Mouse (Mus musculus): ENCODE measurements around the gene Ttc9b.
"Not testable (repeated sequence)": the region's sequence is repeated elsewhere in the genome, so short reads cannot be mapped to it uniquely, and the experiment has no call there.

Gene Ttc9b

GRCm38 (mm10) chr7:27653681-27654437 lies at the start of gene Ttc9b:
Gene Ttc9b, plus strand, starts transcription at chr7:27653915.
- peak; percentile 61 for DNase-seq (ENCODE audit: low spot score)

- no peak for DNase-seq (ENCODE audit: low spot score)
Measured at GRCm38 (mm10) chr7:27604661-27605348, 48.9 kb upstream of the Ttc9b start.

GRCm38 (mm10) chr7:27605499-27606285 lies 48.0 kb upstream of the Ttc9b start:
- DNase-seq (ENCODE audit: low spot score) = peak; percentile 48

GRCm38 (mm10) chr7:27606481-27607254 lies 47.0 kb upstream of the Ttc9b start:
- DNase-seq (ENCODE audit: low spot score) = no peak

- DNase-seq (ENCODE audit: low spot score) = peak; percentile 59
Measured at GRCm38 (mm10) chr7:27607580-27607979, 46.1 kb upstream of the Ttc9b start.

- no peak for DNase-seq (ENCODE audit: low spot score)
Measured at GRCm38 (mm10) chr7:27608130-27608529, 45.6 kb upstream of the Ttc9b start.

GRCm38 (mm10) chr7:27609285-27609684 lies 44.4 kb upstream of the Ttc9b start:
- no peak for DNase-seq (ENCODE audit: low spot score)

GRCm38 (mm10) chr7:27609688-27610087 lies 44.0 kb upstream of the Ttc9b start:
- no peak for DNase-seq (ENCODE audit: low spot score)

DNA sequence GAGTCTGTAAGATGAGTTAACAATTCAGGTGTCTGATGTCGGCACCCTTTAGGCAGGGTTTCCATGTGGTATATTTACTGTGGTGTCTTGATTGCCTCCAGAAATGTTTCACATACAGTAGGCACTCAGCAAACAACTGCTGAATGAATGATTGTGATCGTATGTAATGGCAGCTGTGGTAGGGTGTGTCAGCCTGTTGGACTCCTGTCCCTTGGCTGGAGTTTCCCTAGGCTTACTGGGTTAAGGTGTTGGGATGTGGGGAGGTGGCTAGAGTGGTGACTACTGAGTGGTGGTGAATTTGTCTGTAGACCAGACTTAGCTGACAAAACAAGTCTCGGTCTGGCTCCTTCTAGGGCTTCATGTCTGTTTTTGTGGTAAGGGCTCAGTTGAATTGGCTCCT lies 43.3 kb upstream of the Ttc9b start:
- no peak for DNase-seq (ENCODE audit: low spot score)

DNA sequence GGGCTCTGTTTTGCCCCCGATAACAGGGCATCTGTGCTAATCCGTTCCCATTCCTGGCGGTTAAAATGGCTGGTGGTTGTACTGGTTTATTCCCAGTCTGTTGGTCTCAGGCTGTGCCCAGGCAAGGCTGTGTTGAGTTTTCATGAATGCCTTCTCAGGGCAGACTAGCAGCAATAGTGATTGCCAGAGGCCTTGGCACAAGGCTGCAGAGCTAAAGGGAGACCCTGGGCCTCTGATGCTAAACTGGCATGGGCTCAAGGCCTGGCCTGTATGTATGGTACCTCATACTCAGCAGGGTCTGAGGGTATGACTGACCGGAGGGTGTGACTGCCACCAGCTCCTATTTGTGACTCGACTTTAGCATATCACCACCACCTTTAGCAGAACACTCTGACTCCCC lies 42.8 kb upstream of the Ttc9b start:
- no peak for DNase-seq (ENCODE audit: low spot score)

GRCm38 (mm10) chr7:27612940-27613339 lies 40.8 kb upstream of the Ttc9b start:
- no peak for DNase-seq (ENCODE audit: low spot score)

DNA sequence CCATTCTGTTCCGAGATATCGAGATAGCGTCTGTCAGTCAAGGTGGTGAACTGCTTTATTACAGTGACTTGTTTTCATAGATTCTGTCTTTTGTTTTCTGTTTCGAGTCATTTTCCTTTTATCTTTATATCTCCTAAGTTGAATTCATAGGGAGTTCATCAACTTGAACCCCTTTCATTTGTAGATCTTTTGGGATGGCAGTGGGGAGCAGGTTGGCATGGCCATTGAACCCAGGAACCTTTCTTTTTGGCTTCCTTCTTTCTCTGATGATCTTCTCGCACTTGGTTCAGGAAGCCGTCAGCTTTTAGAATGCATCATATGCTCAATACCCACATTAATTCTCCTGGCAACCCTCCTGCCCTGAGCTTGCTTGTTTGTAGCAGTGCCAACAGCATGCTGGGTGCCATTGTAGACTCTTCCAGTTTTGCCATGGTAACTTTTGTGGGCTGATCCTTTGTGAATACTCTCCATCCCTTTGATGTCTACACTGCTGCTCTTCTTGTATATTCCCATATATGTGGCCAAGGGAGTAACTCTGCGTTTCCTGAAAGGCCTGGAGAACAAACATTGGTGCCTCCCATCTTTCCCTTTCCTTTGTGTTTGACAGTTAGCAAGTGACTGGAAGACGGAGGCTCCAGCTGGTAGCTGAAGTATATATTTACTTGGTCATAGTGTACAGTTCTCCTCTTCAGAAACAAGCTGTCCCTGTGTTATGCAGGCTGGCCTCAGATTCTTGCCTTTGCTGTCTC lies 39.8 kb upstream of the Ttc9b start:
- DNase-seq (ENCODE audit: low spot score) = no peak

GRCm38 (mm10) chr7:27621028-27621427 lies 32.7 kb upstream of the Ttc9b start:
- no peak for DNase-seq (ENCODE audit: low spot score)

GRCm38 (mm10) chr7:27622234-27622633 lies 31.5 kb upstream of the Ttc9b start:
- DNase-seq (ENCODE audit: low spot score) = no peak

DNA sequence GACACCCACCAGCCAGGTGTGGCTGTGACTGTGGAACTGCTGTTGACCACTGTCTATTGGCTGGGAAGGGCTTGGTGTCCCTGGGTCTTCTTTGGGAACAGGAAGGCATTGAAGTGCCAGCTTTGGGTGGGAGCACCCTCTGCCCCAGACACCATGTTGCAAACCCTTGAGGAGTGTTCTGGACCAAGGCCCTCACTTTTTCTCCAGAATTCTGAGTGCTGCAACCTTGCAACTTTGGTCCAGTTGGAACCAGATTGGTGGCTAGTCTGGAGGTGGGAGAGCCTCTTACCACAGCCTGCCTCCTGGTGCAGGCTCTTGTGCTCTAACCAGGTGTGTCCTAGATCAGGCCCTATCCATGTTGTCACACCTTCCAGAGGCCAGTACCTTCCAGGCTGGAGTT lies 28.7 kb upstream of the Ttc9b start:
- DNase-seq (ENCODE audit: low spot score) = no peak

GRCm38 (mm10) chr7:27627707-27628106 lies 26.0 kb upstream of the Ttc9b start:
- DNase-seq (ENCODE audit: low spot score) = no peak

DNA sequence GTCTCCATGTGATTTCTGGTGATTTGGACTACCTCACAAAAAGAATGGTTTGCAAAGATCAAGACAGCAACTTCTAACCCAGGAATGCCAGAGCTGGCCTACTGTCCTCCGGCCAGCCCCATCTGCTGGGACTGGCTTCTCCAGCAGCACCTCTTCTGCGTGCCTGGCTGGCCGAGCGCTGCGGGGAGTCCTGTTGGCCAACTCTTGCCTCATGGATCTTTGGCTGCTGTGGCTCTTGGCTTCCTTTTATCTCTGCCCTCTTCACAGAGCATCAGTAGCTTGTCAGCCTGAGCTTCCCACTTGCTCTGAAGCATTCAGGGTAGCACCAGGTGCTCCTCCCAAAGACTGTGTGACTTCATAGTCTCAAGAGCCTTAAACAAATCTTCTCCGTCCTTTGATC lies 25.5 kb upstream of the Ttc9b start:
- no peak for DNase-seq (ENCODE audit: low spot score)

DNA sequence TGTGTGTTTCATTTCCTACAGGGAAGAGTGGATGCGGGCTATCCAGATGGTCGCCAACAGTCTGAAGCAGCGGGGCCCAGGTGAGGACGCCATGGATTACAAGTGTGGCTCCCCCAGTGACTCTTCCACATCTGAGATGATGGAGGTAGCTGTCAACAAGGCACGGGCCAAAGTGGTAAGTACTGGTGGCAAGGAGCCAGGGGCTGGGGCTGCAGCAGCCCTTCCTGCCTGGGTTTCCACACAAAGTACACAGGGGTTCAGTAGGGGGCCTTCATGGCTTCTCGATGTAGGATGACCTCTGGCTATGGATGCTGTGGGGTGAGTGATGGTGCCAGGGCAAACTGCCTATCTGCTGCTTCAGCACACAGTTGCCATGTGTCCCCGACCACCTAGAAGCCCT lies 24.9 kb upstream of the Ttc9b start:
- not testable (repeated sequence) for DNase-seq (ENCODE audit: low spot score)

- no peak for DNase-seq (ENCODE audit: low spot score)
Measured at GRCm38 (mm10) chr7:27631439-27631838, 22.3 kb upstream of the Ttc9b start.

GRCm38 (mm10) chr7:27633166-27633565 lies 20.5 kb upstream of the Ttc9b start:
- no peak for DNase-seq (ENCODE audit: low spot score)

DNA sequence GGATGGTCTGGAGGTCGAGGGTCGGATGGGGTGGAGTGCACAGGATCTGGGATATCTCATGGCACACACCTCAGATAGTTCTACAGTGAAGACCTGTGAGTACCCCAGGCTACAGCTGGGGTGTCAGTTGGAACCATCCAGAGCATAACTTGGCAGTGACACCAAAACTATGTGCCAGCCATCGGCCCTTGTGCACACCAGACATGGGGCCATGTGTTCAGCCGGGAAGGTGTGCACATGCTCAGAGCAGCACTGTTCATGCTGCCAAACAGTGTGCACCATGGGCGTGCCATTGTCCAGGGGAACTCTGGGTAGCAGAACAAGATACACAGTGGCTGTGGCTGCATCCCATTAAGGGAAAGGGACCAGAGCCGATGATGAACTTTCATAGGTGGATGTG lies 19.0 kb upstream of the Ttc9b start:
- DNase-seq (ENCODE audit: low spot score) = no peak

Data from ovary, postnatal 36 days (tissue).